Mouse (Mus musculus): ENCODE data around the gene Rgs1. TPM values are rescaled to one million over a fixed set of nuclear protein-coding genes. Genes with fewer than 3 reads are reported as not detected.

Rgs1 gene
- 1.3 and 1.7 TPM in 2 replicates for polyA plus RNA-seq (2015; fragmentation: Nextera tagmentation; extraction: Ambion mirVana)

GRCm38 (mm10) chr1:144248923-144249322 lies at the start of gene Rgs1:
Gene Rgs1 (minus strand): TSS chr1:144249242.
- TF ChIP-seq EP300 (optimal IDR thresholded peaks at IDR 0.05) (no peak), CTCF (IDR thresholded peaks at IDR 0.05; ENCODE audit: low read depth) (no peak)

GRCm38 (mm10) chr1:144283020-144284014 lies 34.3 kb upstream of the Rgs1 start:
- Histone ChIP-seq H3K4me3 (ENCODE audit: low read depth, low read length) (no peak overlapping the region), H3K27me3 (ENCODE audit: control insufficient read depth, insufficient read depth, low read length) (no peaks in the 10 kb centered on the region), H3K4me2 (replicated peaks; ENCODE audit: low read depth) (no peak overlapping the region), H3K36me3 (ENCODE audit: control insufficient read depth, insufficient read depth, low read length) (no peaks in the 10 kb centered on the region), H3K4me1 (replicated peaks; ENCODE audit: control insufficient read depth, insufficient read depth) (no peaks in the 10 kb centered on the region), H3K9ac (ENCODE audit: low read length) (no peak overlapping the region), H3K27ac (replicated peaks) (no peak overlapping the region), H3K9me3 (ENCODE audit: control insufficient read depth, low read length) (no peaks in the 10 kb centered on the region)
- no peak for DNase-seq (ENCODE audit: low spot score)
- TF ChIP-seq EP300 (optimal IDR thresholded peaks at IDR 0.05), result no peak
- no peak for TF ChIP-seq CTCF (IDR thresholded peaks at IDR 0.05; ENCODE audit: low read depth)
- WGBS, result 87% methylated on average over 3 of the region's 3 CpGs
- ATAC-seq (ENCODE audit: low FRiP score, low TSS enrichment), result no peak

More at GRCm38 (mm10) chr1:144248923-144249322, at the start of gene Rgs1:
- no peaks in the 10 kb centered on the region for H3K9me3 ChIP-seq (ENCODE audit: control insufficient read depth, low read length)
- ATAC-seq (ENCODE audit: low FRiP score, low TSS enrichment) (no peak), DNase-seq (ENCODE audit: low spot score) (no peak)
- H3K4me2 ChIP-seq (replicated peaks; ENCODE audit: low read depth), result no peak within 1 kb of the TSS
- no peaks in the 10 kb centered on the region for H3K36me3 ChIP-seq (ENCODE audit: control insufficient read depth, insufficient read depth, low read length)
- H3K27me3 ChIP-seq (ENCODE audit: control insufficient read depth, insufficient read depth, low read length), result no peaks in the 10 kb centered on the region
- no peaks in the 10 kb centered on the region for H3K4me1 ChIP-seq (replicated peaks; ENCODE audit: control insufficient read depth, insufficient read depth)
- H3K4me3 ChIP-seq (ENCODE audit: low read depth, low read length), result no peak within 1 kb of the TSS
- no peak within 1 kb of the TSS for H3K9ac ChIP-seq (ENCODE audit: low read length)
- H3K27ac ChIP-seq (replicated peaks), result no peak within 1 kb of the TSS
- WGBS, result 78% methylated on average over 9 of the region's 9 CpGs

GRCm38 (mm10) chr1:144280056-144280455 lies 31.0 kb upstream of the Rgs1 start:
- TF ChIP-seq CTCF (IDR thresholded peaks at IDR 0.05; ENCODE audit: low read depth), result no peak
- TF ChIP-seq EP300 (optimal IDR thresholded peaks at IDR 0.05), result no peak
- no peak for ATAC-seq (ENCODE audit: low FRiP score, low TSS enrichment)

GRCm38 (mm10) chr1:144272991-144273390 lies 23.9 kb upstream of the Rgs1 start:
- H3K36me3 ChIP-seq (ENCODE audit: control insufficient read depth, insufficient read depth, low read length), result no peaks in the 10 kb centered on the region
- no peak overlapping the region for H3K9ac ChIP-seq (ENCODE audit: low read length)
- no peaks in the 10 kb centered on the region for H3K4me1 ChIP-seq (replicated peaks; ENCODE audit: control insufficient read depth, insufficient read depth)
- ATAC-seq (ENCODE audit: low FRiP score, low TSS enrichment) (no peak), DNase-seq (ENCODE audit: low spot score) (no peak)
- no peaks in the 10 kb centered on the region for H3K9me3 ChIP-seq (ENCODE audit: control insufficient read depth, low read length)
- TF ChIP-seq CTCF (IDR thresholded peaks at IDR 0.05; ENCODE audit: low read depth) (no peak), EP300 (optimal IDR thresholded peaks at IDR 0.05) (no peak)
- H3K27ac ChIP-seq (replicated peaks), result no peak overlapping the region
- H3K4me2 ChIP-seq (replicated peaks; ENCODE audit: low read depth), result no peak overlapping the region
- no peaks in the 10 kb centered on the region for H3K27me3 ChIP-seq (ENCODE audit: control insufficient read depth, insufficient read depth, low read length)
- H3K4me3 ChIP-seq (ENCODE audit: low read depth, low read length), result no peak overlapping the region
- 71% methylated on average over 2 of the region's 2 CpGs for WGBS

More at GRCm38 (mm10) chr1:144280056-144280455, 31.0 kb upstream of the Rgs1 start:
- no peaks in the 10 kb centered on the region for H3K9me3 ChIP-seq (ENCODE audit: control insufficient read depth, low read length)
- no peak for DNase-seq (ENCODE audit: low spot score)
- H3K4me2 ChIP-seq (replicated peaks; ENCODE audit: low read depth), result no peak overlapping the region
- WGBS, result 38% methylated on average over 4 of the region's 4 CpGs
- no peak overlapping the region for H3K27ac ChIP-seq (replicated peaks)
- no peak overlapping the region for H3K4me3 ChIP-seq (ENCODE audit: low read depth, low read length)
- no peaks in the 10 kb centered on the region for H3K4me1 ChIP-seq (replicated peaks; ENCODE audit: control insufficient read depth, insufficient read depth)
- H3K27me3 ChIP-seq (ENCODE audit: control insufficient read depth, insufficient read depth, low read length), result no peaks in the 10 kb centered on the region
- no peak overlapping the region for H3K9ac ChIP-seq (ENCODE audit: low read length)
- no peaks in the 10 kb centered on the region for H3K36me3 ChIP-seq (ENCODE audit: control insufficient read depth, insufficient read depth, low read length)

- WGBS, result 74% methylated on average over 2 of the region's 2 CpGs
- H3K4me3 ChIP-seq (ENCODE audit: low read depth, low read length), result no peak overlapping the region
- TF ChIP-seq EP300 (optimal IDR thresholded peaks at IDR 0.05) (no peak), CTCF (IDR thresholded peaks at IDR 0.05; ENCODE audit: low read depth) (no peak)
Observed at GRCm38 (mm10) chr1:144269112-144269511, 20.1 kb upstream of the Rgs1 start.

More at GRCm38 (mm10) chr1:144269112-144269511, 20.1 kb upstream of the Rgs1 start:
- no peak for DNase-seq (ENCODE audit: low spot score)
- Histone ChIP-seq H3K9ac (ENCODE audit: low read length) (no peak overlapping the region), H3K9me3 (ENCODE audit: control insufficient read depth, low read length) (no peaks in the 10 kb centered on the region), H3K4me1 (replicated peaks; ENCODE audit: control insufficient read depth, insufficient read depth) (no peaks in the 10 kb centered on the region), H3K36me3 (ENCODE audit: control insufficient read depth, insufficient read depth, low read length) (no peaks in the 10 kb centered on the region), H3K27ac (replicated peaks) (no peak overlapping the region), H3K4me2 (replicated peaks; ENCODE audit: low read depth) (no peak overlapping the region), H3K27me3 (ENCODE audit: control insufficient read depth, insufficient read depth, low read length) (no peaks in the 10 kb centered on the region)
- ATAC-seq (ENCODE audit: low FRiP score, low TSS enrichment), result no peak
